Mouse (Mus musculus) MEL (cell line): ENCODE results near the gene Marc2. TPM values are rescaled to one million over a fixed set of nuclear protein-coding genes. Genes with fewer than 3 reads are reported as not detected.

Experiments used
- DNase-seq: peaks from one replicate; pipeline ENCODE4 v3.0.0; 2011; ENCODE audit warnings: low read depth, low spot score
- H3K27ac ChIP-seq: 2 replicates; pipeline ENCODE4 v1.5.1; 2012; ENCODE audit warnings: low read depth, mild to moderate bottlenecking, control low read depth, low read length, moderate library complexity; ENCODE audit not compliant: control insufficient read depth
- H3K27me3 ChIP-seq, 2 experiments: fragments of 150-350 bp in 1 of 2; sonication (generic) in 1 of 2; 2 replicates each; pipeline ENCODE4 v1.6.1; 2012; ENCODE audit warnings: low read length in 2 of 2, mild to moderate bottlenecking in 2 of 2, improper control_type of control experiment in 1 of 2, moderate library complexity in 1 of 2; ENCODE audit not compliant: insufficient read depth in 2 of 2, control insufficient read depth in 1 of 2
- H3K36me3 ChIP-seq, 2 experiments: 2 replicates each; pipeline ENCODE4 v1.6.1; 2012 to 2014; ENCODE audit warnings: low read length in 2 of 2, improper control_type of control experiment in 1 of 2, inconsistent platforms in 1 of 2, mild to moderate bottlenecking in 1 of 2; ENCODE audit not compliant: insufficient read depth in 2 of 2, control insufficient read depth in 1 of 2
- H3K4me1 ChIP-seq, 2 experiments: fragments of 150-350 bp in 1 of 2; sonication (generic) in 1 of 2; 2 replicates each; pipeline ENCODE4 v1.6.1; 2012; ENCODE audit warnings: low read length in 2 of 2, improper control_type of control experiment in 1 of 2, mild to moderate bottlenecking in 1 of 2; ENCODE audit not compliant: insufficient read depth in 2 of 2, control insufficient read depth in 1 of 2
- H3K4me3 ChIP-seq, 2 experiments: fragments of 150-350 bp in 1 of 2; sonication (generic) in 1 of 2; 2 replicates each; pipeline ENCODE4 v1.5.1; 2012; ENCODE audit warnings: low read depth in 2 of 2, low read length in 2 of 2, mild to moderate bottlenecking in 2 of 2, moderate library complexity in 2 of 2, control low read depth in 1 of 2, improper control_type of control experiment in 1 of 2; ENCODE audit not compliant: control insufficient read depth in 1 of 2, insufficient read depth in 1 of 2
- H3K79me2 ChIP-seq: 2 replicates; pipeline ENCODE4 v1.6.1; 2012; ENCODE audit warnings: mild to moderate bottlenecking, low read length, moderate library complexity; ENCODE audit not compliant: control insufficient read depth, poor library complexity, insufficient read depth
- H3K9ac ChIP-seq: 2 replicates; pipeline ENCODE4 v1.6.1; 2012; ENCODE audit warnings: low read depth, mild to moderate bottlenecking, control low read depth, low read length, moderate library complexity; ENCODE audit not compliant: control insufficient read depth, poor library complexity, severe bottlenecking
- H3K9me3 ChIP-seq: fragments of 150-350 bp; sonication (generic); replicated peaks from 2 replicates; pipeline ENCODE4 v1.6.1; 2012; ENCODE audit warnings: mild to moderate bottlenecking, low read length, improper control_type of control experiment, moderate library complexity; ENCODE audit not compliant: insufficient read depth
- CHD1 ChIP-seq: IDR thresholded peaks from 2 replicates; pipeline ENCODE4 v1.6.1; 2012; ENCODE audit warnings: low read depth, mild to moderate bottlenecking, inconsistent platforms, low read length, improper control_type of control experiment
- CHD2 ChIP-seq: IDR thresholded peaks from 2 replicates; pipeline ENCODE4 v1.6.1; 2011; ENCODE audit warnings: low read length, improper control_type of control experiment
- CTCF ChIP-seq, 3 experiments: IDR thresholded peaks in 2 of 3; conservative IDR thresholded peaks in 1 of 3; 2 replicates each; pipeline ENCODE4 v1.5.1; 2011 to 2012; ENCODE audit warnings: low read length in 3 of 3, low read depth in 2 of 3, mild to moderate bottlenecking in 2 of 3, improper control_type of control experiment in 1 of 3, inconsistent platforms in 1 of 3, mixed read lengths in 1 of 3, moderate library complexity in 1 of 3; ENCODE audit not compliant: control insufficient read depth in 1 of 3, insufficient read depth in 1 of 3, poor library complexity in 1 of 3, severe bottlenecking in 1 of 3
- ELF1 ChIP-seq: IDR thresholded peaks from 2 replicates; pipeline ENCODE4 v1.6.1; 2014; ENCODE audit warnings: low read depth, mild to moderate bottlenecking, inconsistent platforms, low read length, improper control_type of control experiment, moderate library complexity
- ETS1 ChIP-seq: IDR thresholded peaks from 2 replicates; pipeline ENCODE4 v1.6.1; 2012; ENCODE audit warnings: low read depth, mild to moderate bottlenecking, inconsistent platforms, low read length, improper control_type of control experiment, moderate library complexity
- GABPA ChIP-seq: IDR thresholded peaks from 2 replicates; pipeline ENCODE4 v1.6.1; 2012; ENCODE audit warnings: low read depth, mild to moderate bottlenecking, inconsistent platforms, low read length, improper control_type of control experiment, moderate library complexity
- GATA1 ChIP-seq: IDR thresholded peaks from 2 replicates; pipeline ENCODE4 v1.6.1; 2011; ENCODE audit warnings: low read depth, low read length, improper control_type of control experiment
- HCFC1 ChIP-seq: IDR thresholded peaks from 2 replicates; pipeline ENCODE4 v1.6.1; 2012; ENCODE audit warnings: low read depth, mild to moderate bottlenecking, inconsistent platforms, low read length, improper control_type of control experiment, moderate library complexity
- KAT2A ChIP-seq: conservative IDR thresholded peaks from 2 replicates; pipeline ENCODE4 v1.6.1; 2012; ENCODE audit warnings: low read depth, low read length, improper control_type of control experiment, inconsistent platforms
- MAX ChIP-seq: IDR thresholded peaks from 2 replicates; pipeline ENCODE4 v1.6.1; 2011; ENCODE audit warnings: low read length, improper control_type of control experiment
- MAZ ChIP-seq: IDR thresholded peaks from 2 replicates; pipeline ENCODE4 v1.6.1; 2012; ENCODE audit warnings: low read depth, mild to moderate bottlenecking, inconsistent platforms, low read length, improper control_type of control experiment
- MXI1 ChIP-seq: IDR thresholded peaks from 2 replicates; pipeline ENCODE4 v1.6.1; 2011; ENCODE audit warnings: mild to moderate bottlenecking, low read depth, low read length, improper control_type of control experiment
- MYB ChIP-seq: IDR thresholded peaks from 2 replicates; pipeline ENCODE4 v1.6.1; 2011; ENCODE audit warnings: mild to moderate bottlenecking, low read depth, low read length, improper control_type of control experiment
- NRF1 ChIP-seq: IDR thresholded peaks from 2 replicates; pipeline ENCODE4 v1.6.1; 2014; ENCODE audit warnings: low read depth, mild to moderate bottlenecking, inconsistent platforms, low read length, improper control_type of control experiment, moderate library complexity; ENCODE audit not compliant: poor library complexity, insufficient read depth, severe bottlenecking
- POLR2A ChIP-seq, 2 experiments: IDR thresholded peaks; 2 replicates each; pipeline ENCODE4 v1.6.1; 2011 to 2012; ENCODE audit warnings: low read length in 2 of 2, mild to moderate bottlenecking in 2 of 2, control low read depth in 1 of 2, improper control_type of control experiment in 1 of 2, low read depth in 1 of 2, moderate library complexity in 1 of 2; ENCODE audit not compliant: control insufficient read depth in 1 of 2, insufficient read depth in 1 of 2, poor library complexity in 1 of 2
- RAD21 ChIP-seq: IDR thresholded peaks from 2 replicates; pipeline ENCODE4 v1.6.1; 2011; ENCODE audit warnings: mild to moderate bottlenecking, low read depth, low read length, improper control_type of control experiment
- RCOR1 ChIP-seq: IDR thresholded peaks from 2 replicates; pipeline ENCODE4 v1.6.1; 2012; ENCODE audit warnings: low read depth, mild to moderate bottlenecking, inconsistent platforms, low read length, improper control_type of control experiment
- SMC3 ChIP-seq: IDR thresholded peaks from 2 replicates; pipeline ENCODE4 v1.6.1; 2011; ENCODE audit warnings: low read depth, low read length, improper control_type of control experiment
- TCF12 ChIP-seq: IDR thresholded peaks from 2 replicates; pipeline ENCODE4 v1.6.1; 2014; ENCODE audit warnings: low read depth, mild to moderate bottlenecking, inconsistent platforms, low read length, improper control_type of control experiment, moderate library complexity
- ZC3H11A ChIP-seq: IDR thresholded peaks from 2 replicates; pipeline ENCODE4 v1.6.1; 2012; ENCODE audit warnings: low read depth, mild to moderate bottlenecking, inconsistent platforms, low read length, improper control_type of control experiment
- polyA plus RNA-seq, 2 experiments: library from polyadenylated mRNA; stranded (reverse) in 1 of 2; unstranded in 1 of 2; fragments of >175 nt in 1 of 2; fragments of >200 nt in 1 of 2; gene quantifications; 2 replicates each; pipeline versions ENCODE4 v1.2.1 to v1.2.4; 2012; ENCODE audit warnings: low replicate concordance in 2 of 2, low read depth in 1 of 2; ENCODE audit not compliant: insufficient read length in 2 of 2, insufficient read depth in 1 of 2, missing spikeins in 1 of 2
- total RNA-seq: library from RNA; depleted of rRNA; stranded (reverse); fragments of 300-350 nt; gene quantifications from 2 replicates; pipeline ENCODE4 v1.2.3, GENCODE M21; 2012

The Marc2 gene
- total and polyA plus RNA-seq, 3 experiments: 99.4 to 281 TPM; not detected in 1

GRCm38 (mm10) chr1:184827175-184827701 is 19.0 kb downstream of the Marc2 start:
- Histone ChIP-seq H3K27ac (no peak overlapping the region), H3K4me1 (no peaks in the 10 kb centered on the region), H3K9ac (no peak overlapping the region), H3K4me3 (no peak overlapping the region), H3K79me2 (no peaks in the 10 kb centered on the region), H3K27me3 (no peaks in the 10 kb centered on the region), H3K9me3 (no peaks in the 10 kb centered on the region), H3K36me3 (peaks cover 0 to 5% of the 10 kb centered on the region in 2 experiments; a peak in 1 of 4 replicates)
- TF ChIP-seq MXI1: no peak
- TF ChIP-seq CTCF (IDR thresholded peaks at IDR 0.05 in 2 of 3, conservative IDR thresholded peaks at IDR 0.05 in 1 of 3; ENCODE audit: control insufficient read depth in 1 of 3, insufficient read depth in 1 of 3, low read depth in 2 of 3, low read length in 3 of 3, poor library complexity in 1 of 3, severe bottlenecking in 1 of 3): no peak
- TF ChIP-seq KAT2A: no peak
- TF ChIP-seq SMC3: no peak
- no peak for TF ChIP-seq TCF12
- no peak for TF ChIP-seq RAD21
- TF ChIP-seq NRF1: no peak
- no peak for TF ChIP-seq CHD1
- TF ChIP-seq ELF1: no peak
- no peak for TF ChIP-seq GATA1
- TF ChIP-seq GABPA: no peak
- TF ChIP-seq ZC3H11A: no peak
- TF ChIP-seq CHD2: no peak
- TF ChIP-seq MAZ: no peak
- no peak for TF ChIP-seq ETS1
- TF ChIP-seq POLR2A (IDR thresholded peaks at IDR 0.05; ENCODE audit: control insufficient read depth in 1 of 2, insufficient read depth in 1 of 2, low read depth in 1 of 2, low read length in 2 of 2, poor library complexity in 1 of 2): no peak
- TF ChIP-seq MYB: no peak
- no peak for TF ChIP-seq RCOR1
- TF ChIP-seq MAX: no peak
- no peak for TF ChIP-seq HCFC1
- DNase-seq: no peak

- Histone ChIP-seq H3K9ac (no peak overlapping the region), H3K79me2 (no peaks in the 10 kb centered on the region), H3K27me3 (no peaks in the 10 kb centered on the region), H3K4me1 (no peaks in the 10 kb centered on the region), H3K27ac (no peak overlapping the region), H3K4me3 (no peak overlapping the region), H3K9me3 (no peaks in the 10 kb centered on the region), H3K36me3 (peaks cover 0 to 6% of the 10 kb centered on the region in 2 experiments; a peak in 2 of 4 replicates)
- no peak for TF ChIP-seq POLR2A (IDR thresholded peaks at IDR 0.05; ENCODE audit: control insufficient read depth in 1 of 2, insufficient read depth in 1 of 2, low read depth in 1 of 2, low read length in 2 of 2, poor library complexity in 1 of 2)
- TF ChIP-seq CTCF (IDR thresholded peaks at IDR 0.05 in 2 of 3, conservative IDR thresholded peaks at IDR 0.05 in 1 of 3; ENCODE audit: control insufficient read depth in 1 of 3, insufficient read depth in 1 of 3, low read depth in 2 of 3, low read length in 3 of 3, poor library complexity in 1 of 3, severe bottlenecking in 1 of 3): peak; percentile 46 to 75 (median 59); a peak in 5 of 6 replicates
- peak; percentile 22; the same call in 1 of the 2 replicates for TF ChIP-seq SMC3
- peak; percentile 36; the same call in 1 of the 2 replicates for TF ChIP-seq ELF1
- no peak for TF ChIP-seq CHD2
- DNase-seq: peak; percentile 53
Measured at GRCm38 (mm10) chr1:184825093-184825492, 21.2 kb downstream of the Marc2 start.
